Mouse (Mus musculus) brain, embryonic 14.5 days (tissue): ENCODE measurements around the gene Rcn2.

Source experiments
- CTCF ChIP-seq: fragments of 200-500 bp; IDR thresholded peaks from 2 replicates; pipeline ENCODE4 v1.5.1; 2012; ENCODE audit warnings: inconsistent platforms, mild to moderate bottlenecking, moderate library complexity, borderline replicate concordance; ENCODE audit not compliant: insufficient read depth, insufficient read length; ENCODE audit errors: extremely low read depth
- POLR2A ChIP-seq: fragments of 200-500 bp; IDR thresholded peaks from 2 replicates; pipeline ENCODE4 v1.6.1; 2012; ENCODE audit warnings: mild to moderate bottlenecking, inconsistent platforms, borderline replicate concordance; ENCODE audit not compliant: poor library complexity, insufficient read depth, insufficient read length, severe bottlenecking; ENCODE audit errors: extremely low read depth

GRCm38 (mm10) chr9:56067964-56068363 is 26.3 kb downstream of the Rcn2 start:
- TF ChIP-seq CTCF = no peak
- TF ChIP-seq POLR2A = no peak
